Mouse (Mus musculus) thymus, postnatal 14 days (tissue): ENCODE data around the gene Mfap5.
"Not testable (repeated sequence)": the region's sequence is repeated elsewhere in the genome, so short reads cannot be mapped to it uniquely, and the experiment has no call there.

Experiments
- DNase-seq: peaks from one replicate; pipeline ENCODE4 v3.0.0; 2021

Gene Mfap5

GRCm38 (mm10) chr6:122514312-122514711, 8.7 kb downstream of the Mfap5 start:
- no peak for DNase-seq

- DNase-seq, result not testable (repeated sequence)
Observed at GRCm38 (mm10) chr6:122515762-122516161, 10.1 kb downstream of the Mfap5 start.

GRCm38 (mm10) chr6:122517668-122518067, 12.0 kb downstream of the Mfap5 start:
- no peak for DNase-seq

GRCm38 (mm10) chr6:122519384-122519783, 13.7 kb downstream of the Mfap5 start:
- no peak for DNase-seq

GRCm38 (mm10) chr6:122522595-122522994, 16.9 kb downstream of the Mfap5 start:
- peak; percentile 8 for DNase-seq

GRCm38 (mm10) chr6:122523289-122523688, 17.6 kb downstream of the Mfap5 start:
- DNase-seq, result no peak

- DNase-seq, result peak; percentile 18
Observed at GRCm38 (mm10) chr6:122527596-122527995, 22.0 kb downstream of the Mfap5 start.

GRCm38 (mm10) chr6:122528136-122528535, 22.5 kb downstream of the Mfap5 start:
- no peak for DNase-seq

GRCm38 (mm10) chr6:122531466-122532174, 26.0 kb downstream of the Mfap5 start:
- no peak for DNase-seq

- peak; percentile 34 for DNase-seq
Observed at GRCm38 (mm10) chr6:122532883-122533302, 27.2 kb downstream of the Mfap5 start.

- DNase-seq, result no peak
Observed at GRCm38 (mm10) chr6:122534032-122534431, 28.4 kb downstream of the Mfap5 start.

- no peak for DNase-seq
Observed at GRCm38 (mm10) chr6:122539564-122539963, 33.9 kb downstream of the Mfap5 start.

- DNase-seq, result not testable (repeated sequence)
Observed at GRCm38 (mm10) chr6:122542459-122542858, 36.8 kb downstream of the Mfap5 start.

GRCm38 (mm10) chr6:122543574-122543973, 37.9 kb downstream of the Mfap5 start:
- no peak for DNase-seq

- DNase-seq, result no peak
Observed at GRCm38 (mm10) chr6:122544672-122545071, 39.0 kb downstream of the Mfap5 start.

GRCm38 (mm10) chr6:122545289-122545882, 39.7 kb downstream of the Mfap5 start:
- DNase-seq, result no peak

- no peak for DNase-seq
Observed at GRCm38 (mm10) chr6:122545948-122546347, 40.3 kb downstream of the Mfap5 start.

- no peak for DNase-seq
Observed at GRCm38 (mm10) chr6:122553606-122554005, 48.0 kb downstream of the Mfap5 start, which contains the start of gene Aicda. Aicda (plus strand) TSS chr6:122553801.

GRCm38 (mm10) chr6:122554102-122554501, 48.5 kb downstream of the Mfap5 start:
- DNase-seq, result no peak

GRCm38 (mm10) chr6:122555266-122555665, 49.6 kb downstream of the Mfap5 start:
- DNase-seq, result no peak

- DNase-seq, result peak; percentile 66
Observed at GRCm38 (mm10) chr6:122556959-122557561, 51.4 kb downstream of the Mfap5 start.

- DNase-seq, result peak; percentile 80
Observed at GRCm38 (mm10) chr6:122560427-122560826, 54.8 kb downstream of the Mfap5 start.

- DNase-seq, result no peak
Observed at GRCm38 (mm10) chr6:122561005-122561404, 55.4 kb downstream of the Mfap5 start.

GRCm38 (mm10) chr6:122562463-122562862, 56.8 kb downstream of the Mfap5 start:
- peak; percentile 45 for DNase-seq
